Mouse (Mus musculus): ENCODE results near the gene Krt81. TPM values are rescaled to one million over a fixed set of nuclear protein-coding genes. Genes with fewer than 3 reads are reported as not detected.
A peak's percentile ranks its signal among the peaks of the same experiment; 100 is the strongest.

Gene Krt81
- polyA plus RNA-seq, 1 experiment from 2014 or later, result not detected

DNA sequence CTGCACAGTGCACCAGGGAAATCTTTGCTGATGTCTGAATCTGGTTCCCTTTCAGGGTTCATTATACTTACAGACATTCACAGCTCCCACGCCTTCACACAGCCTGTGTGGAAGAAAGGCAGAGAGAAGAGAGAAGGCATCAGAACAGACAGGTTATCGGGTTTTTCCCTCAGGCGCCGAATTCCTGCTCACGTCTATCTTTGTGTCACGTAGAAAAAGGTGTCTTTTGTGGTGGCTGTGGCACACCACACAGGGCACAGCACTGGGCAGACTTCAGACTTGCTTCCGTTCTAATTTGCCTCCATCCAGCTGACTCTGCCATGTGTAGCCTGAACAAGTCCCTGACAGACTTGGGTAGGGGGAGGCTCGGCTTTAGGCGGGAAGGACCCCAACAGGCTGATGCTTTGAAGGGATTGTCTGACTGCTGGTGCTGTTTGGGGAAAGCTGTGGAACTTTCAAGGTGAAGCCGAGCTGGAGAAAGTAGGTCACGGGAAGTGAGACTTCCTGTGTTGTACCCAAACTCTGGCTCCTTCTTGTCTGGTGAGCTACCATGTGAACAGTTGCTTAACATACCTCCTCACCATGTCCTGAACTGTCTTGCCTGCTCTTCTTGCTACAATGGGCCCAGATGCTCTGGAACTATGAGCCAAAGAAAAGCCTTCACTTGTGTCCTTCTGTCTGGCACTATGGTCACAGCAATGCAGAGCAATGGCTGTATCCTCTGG lies 22.5 kb upstream of the Krt81 start:
- Histone ChIP-seq H3K27ac (replicated peaks; ENCODE audit: low read depth, low read length) (no peak overlapping the region), H3K4me3 (replicated peaks; ENCODE audit: low read depth, low read length) (no peak overlapping the region), H3K4me2 (ENCODE audit: low read length) (no peak overlapping the region), H3K36me3 (ENCODE audit: control insufficient read depth, insufficient read depth, low read length) (no peaks in the 10 kb centered on the region), H3K9ac (replicated peaks; ENCODE audit: low read length) (no peak overlapping the region), H3K9me3 (ENCODE audit: control insufficient read depth, low read length) (no peaks in the 10 kb centered on the region), H3K27me3 (ENCODE audit: control insufficient read depth, insufficient read depth, low read length) (no peaks in the 10 kb centered on the region), H3K4me1 (ENCODE audit: control insufficient read depth, insufficient read depth, low read length) (no peaks in the 10 kb centered on the region)
- no peak for ATAC-seq (ENCODE audit: low FRiP score, low TSS enrichment)
- peak; percentile 7 for DNase-seq
- 84% methylated on average over 11 of the region's 11 CpGs for WGBS

DNA sequence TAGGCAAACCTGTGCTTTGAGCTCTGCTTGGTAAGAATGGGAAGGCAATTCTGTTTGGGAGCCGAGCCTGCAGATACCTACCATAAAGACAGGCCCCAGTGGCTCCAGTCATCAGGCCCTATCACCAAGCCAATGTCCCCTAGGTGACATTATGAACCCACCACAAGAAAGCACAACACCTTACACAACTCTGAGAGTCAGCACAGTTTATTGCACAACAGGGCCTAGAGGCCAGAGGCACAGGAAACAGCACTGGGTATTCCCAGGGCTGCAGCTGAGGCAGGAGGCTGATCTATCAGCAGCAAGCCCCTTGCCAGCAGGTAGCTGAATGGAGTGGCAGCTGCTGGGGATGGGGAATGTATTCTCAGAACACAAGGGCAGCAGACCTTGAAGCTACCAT lies 21.4 kb upstream of the Krt81 start:
- Histone ChIP-seq H3K9me3 (ENCODE audit: control insufficient read depth, low read length) (no peaks in the 10 kb centered on the region), H3K4me3 (replicated peaks; ENCODE audit: low read depth, low read length) (no peak overlapping the region), H3K4me2 (ENCODE audit: low read length) (no peak overlapping the region), H3K27me3 (ENCODE audit: control insufficient read depth, insufficient read depth, low read length) (no peaks in the 10 kb centered on the region), H3K4me1 (ENCODE audit: control insufficient read depth, insufficient read depth, low read length) (no peaks in the 10 kb centered on the region), H3K27ac (replicated peaks; ENCODE audit: low read depth, low read length) (no peak overlapping the region), H3K9ac (replicated peaks; ENCODE audit: low read length) (no peak overlapping the region), H3K36me3 (ENCODE audit: control insufficient read depth, insufficient read depth, low read length) (no peaks in the 10 kb centered on the region)
- ATAC-seq (ENCODE audit: low FRiP score, low TSS enrichment) (no peak), DNase-seq (no peak)
- 100% methylated on average over 1 of the region's 1 CpGs for WGBS

DNA sequence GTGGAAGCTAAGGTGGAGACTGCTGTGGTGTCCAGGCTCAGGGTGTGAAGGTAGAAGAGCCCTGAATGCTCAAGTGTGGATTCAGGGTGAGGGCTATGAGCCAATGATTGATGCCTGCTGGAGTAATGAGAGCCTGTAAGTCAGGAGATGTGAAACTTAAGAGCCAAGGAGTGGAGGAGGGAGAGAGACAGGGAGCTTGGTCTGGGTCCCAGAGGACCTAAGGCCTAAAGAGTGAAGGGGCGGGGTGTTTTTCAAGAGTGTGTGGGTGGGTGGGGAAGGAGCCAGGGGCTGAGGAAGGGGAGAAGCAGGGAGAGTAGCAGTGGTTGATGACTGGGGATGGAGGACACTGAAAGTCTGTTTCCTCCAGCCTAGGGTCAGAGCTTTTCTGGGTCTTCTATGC lies 20.1 kb upstream of the Krt81 start:
- H3K27me3 ChIP-seq (ENCODE audit: control insufficient read depth, insufficient read depth, low read length), result no peaks in the 10 kb centered on the region; the same call in 1 of the 2 replicates
- no peak overlapping the region for H3K4me3 ChIP-seq (replicated peaks; ENCODE audit: low read depth, low read length)
- no peak for ATAC-seq (ENCODE audit: low FRiP score, low TSS enrichment)
- H3K4me2 ChIP-seq (ENCODE audit: low read length), result no peak overlapping the region
- H3K4me1 ChIP-seq (ENCODE audit: control insufficient read depth, insufficient read depth, low read length), result peaks cover 12% of the 10 kb centered on the region
- WGBS, result 81% methylated on average over 1 of the region's 1 CpGs
- H3K27ac ChIP-seq (replicated peaks; ENCODE audit: low read depth, low read length), result no peak overlapping the region
- no peaks in the 10 kb centered on the region for H3K36me3 ChIP-seq (ENCODE audit: control insufficient read depth, insufficient read depth, low read length)
- H3K9ac ChIP-seq (replicated peaks; ENCODE audit: low read length), result no peak overlapping the region
- H3K9me3 ChIP-seq (ENCODE audit: control insufficient read depth, low read length), result no peaks in the 10 kb centered on the region
- DNase-seq, result no peak

DNA sequence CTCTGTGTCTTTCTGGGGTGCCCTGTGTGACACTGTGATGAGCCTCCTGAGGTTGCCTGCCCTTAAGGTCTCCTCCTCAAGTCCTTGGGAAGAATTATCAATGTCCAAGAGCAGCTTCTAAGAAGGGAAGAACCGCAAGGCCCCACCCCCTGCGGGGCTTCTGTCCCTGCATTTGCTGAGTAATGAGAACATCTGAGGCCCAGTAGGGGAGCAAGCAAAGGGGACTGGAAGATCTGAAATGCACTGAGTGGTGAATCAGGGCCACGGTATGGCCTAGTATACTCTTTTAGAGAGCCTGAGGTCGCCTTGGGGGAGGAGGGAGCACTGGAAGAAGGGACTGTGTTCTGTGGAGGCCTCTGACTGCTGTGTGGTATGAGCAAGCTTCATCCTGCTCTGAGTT lies 18.5 kb upstream of the Krt81 start:
- no peaks in the 10 kb centered on the region; the same call in 1 of the 2 replicates for H3K27me3 ChIP-seq (ENCODE audit: control insufficient read depth, insufficient read depth, low read length)
- no peak overlapping the region for H3K27ac ChIP-seq (replicated peaks; ENCODE audit: low read depth, low read length)
- ATAC-seq (ENCODE audit: low FRiP score, low TSS enrichment) (no peak), DNase-seq (no peak)
- no peak overlapping the region for H3K4me3 ChIP-seq (replicated peaks; ENCODE audit: low read depth, low read length)
- no peaks in the 10 kb centered on the region for H3K36me3 ChIP-seq (ENCODE audit: control insufficient read depth, insufficient read depth, low read length)
- peaks cover 12% of the 10 kb centered on the region for H3K4me1 ChIP-seq (ENCODE audit: control insufficient read depth, insufficient read depth, low read length)
- H3K9ac ChIP-seq (replicated peaks; ENCODE audit: low read length), result no peak overlapping the region
- H3K9me3 ChIP-seq (ENCODE audit: control insufficient read depth, low read length), result no peaks in the 10 kb centered on the region
- 40% methylated on average over 4 of the region's 4 CpGs for WGBS
- no peak overlapping the region for H3K4me2 ChIP-seq (ENCODE audit: low read length)

DNA sequence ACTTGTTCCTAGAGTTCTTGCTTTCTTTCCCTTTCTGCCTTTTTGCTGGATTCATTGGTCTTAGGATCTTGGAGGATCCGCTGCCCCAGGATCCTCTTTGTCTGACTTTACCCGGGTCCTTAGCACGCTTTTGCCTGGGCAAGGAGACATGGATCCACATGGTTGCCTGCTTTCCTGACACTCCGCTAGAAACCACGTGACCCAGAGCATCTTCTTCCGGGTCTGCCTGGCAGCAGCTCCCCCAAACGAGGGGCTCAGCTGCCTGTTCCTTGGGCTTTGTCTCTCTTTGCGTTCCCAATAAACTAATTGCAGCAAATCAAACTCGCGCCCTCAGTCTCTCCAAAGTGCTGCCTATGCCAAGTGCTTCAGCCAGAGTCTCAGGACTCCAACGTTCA lies 16.1 kb upstream of the Krt81 start:
- Histone ChIP-seq H3K27me3 (ENCODE audit: control insufficient read depth, insufficient read depth, low read length) (no peaks in the 10 kb centered on the region; the same call in 1 of the 2 replicates), H3K9ac (replicated peaks; ENCODE audit: low read length) (peak overlapping the region; percentile 37; the same call in 1 of the 2 replicates), H3K4me3 (replicated peaks; ENCODE audit: low read depth, low read length) (peak overlapping the region; percentile 26), H3K4me1 (ENCODE audit: control insufficient read depth, insufficient read depth, low read length) (peaks cover 12% of the 10 kb centered on the region), H3K36me3 (ENCODE audit: control insufficient read depth, insufficient read depth, low read length) (no peaks in the 10 kb centered on the region), H3K9me3 (ENCODE audit: control insufficient read depth, low read length) (no peaks in the 10 kb centered on the region), H3K4me2 (ENCODE audit: low read length) (peak overlapping the region; percentile 68), H3K27ac (replicated peaks; ENCODE audit: low read depth, low read length) (no peak overlapping the region)
- ATAC-seq (ENCODE audit: low FRiP score, low TSS enrichment) (no peak), DNase-seq (peak; percentile 61)
- WGBS, result 32% methylated on average over 11 of the region's 11 CpGs

DNA sequence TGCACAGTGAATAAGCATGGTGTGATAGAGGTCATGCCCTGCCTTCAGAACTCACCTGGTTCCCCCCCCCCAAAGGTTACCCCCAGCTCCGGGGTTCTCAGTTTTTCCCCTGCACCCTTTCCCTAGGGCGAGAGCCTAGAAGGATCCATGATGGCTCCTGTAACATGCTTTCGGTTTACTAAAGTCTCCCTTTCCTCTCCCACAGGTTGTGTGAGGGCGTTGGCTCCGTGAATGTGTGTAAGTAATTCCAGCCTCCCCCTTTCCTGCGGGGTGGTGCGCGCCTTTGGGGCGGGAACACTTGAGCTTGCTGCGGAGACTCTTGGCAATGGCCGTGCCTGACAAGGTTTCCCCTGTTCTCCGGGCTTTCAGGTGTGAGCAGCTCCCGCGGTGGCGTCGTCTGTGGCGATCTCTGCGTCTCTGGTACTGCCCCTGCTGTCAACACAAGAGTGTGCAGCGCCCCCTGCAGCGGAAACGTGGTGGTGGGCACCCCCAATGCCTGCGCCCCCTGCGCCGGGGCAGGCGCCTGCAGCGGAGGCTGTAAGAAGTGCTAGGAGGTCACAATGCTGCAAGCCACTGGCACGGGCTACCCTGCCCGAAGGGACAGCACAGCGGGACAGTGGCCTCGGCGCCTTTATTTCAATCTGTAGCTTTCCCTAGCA lies 15.6 kb upstream of the Krt81 start:
- Histone ChIP-seq H3K4me1 (ENCODE audit: control insufficient read depth, insufficient read depth, low read length) (peaks cover 12% of the 10 kb centered on the region), H3K9ac (replicated peaks; ENCODE audit: low read length) (peak overlapping the region; percentile 37; the same call in 1 of the 2 replicates), H3K27ac (replicated peaks; ENCODE audit: low read depth, low read length) (no peak overlapping the region), H3K36me3 (ENCODE audit: control insufficient read depth, insufficient read depth, low read length) (no peaks in the 10 kb centered on the region), H3K4me3 (replicated peaks; ENCODE audit: low read depth, low read length) (peak overlapping the region; percentile 26), H3K4me2 (ENCODE audit: low read length) (peak overlapping the region; percentile 68), H3K9me3 (ENCODE audit: control insufficient read depth, low read length) (no peaks in the 10 kb centered on the region), H3K27me3 (ENCODE audit: control insufficient read depth, insufficient read depth, low read length) (no peaks in the 10 kb centered on the region; the same call in 1 of the 2 replicates)
- DNase-seq, result peak; percentile 73
- no peak for ATAC-seq (ENCODE audit: low FRiP score, low TSS enrichment)
- WGBS, result 10% methylated on average over 31 of the region's 31 CpGs

DNA sequence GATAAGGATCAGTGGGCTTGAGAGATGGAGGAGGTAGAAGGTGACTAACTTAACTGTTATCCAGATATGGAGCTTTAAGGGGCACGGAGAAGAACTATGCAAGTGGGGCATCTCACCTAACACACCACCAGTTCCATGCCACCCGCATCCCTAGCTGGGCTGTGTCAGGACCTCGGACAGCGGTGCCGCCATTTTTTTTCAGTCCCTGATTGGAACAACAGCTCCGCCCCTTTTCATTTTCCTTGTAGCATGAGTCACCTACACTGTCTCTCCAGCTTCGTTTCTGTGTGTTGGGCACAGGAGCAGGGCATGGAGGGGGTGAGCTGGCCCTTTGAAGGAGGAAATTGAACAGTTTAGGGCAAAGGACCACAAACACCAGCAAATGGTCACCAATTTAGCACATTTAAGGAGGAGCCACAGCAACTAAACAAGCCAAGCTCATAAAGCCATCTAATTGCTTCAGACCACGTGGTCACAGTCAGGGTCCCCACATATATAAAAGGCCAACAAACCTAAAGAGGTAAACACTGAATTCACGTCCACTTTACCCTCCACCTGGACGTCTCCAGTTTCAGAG lies 9.5 kb upstream of the Krt81 start, which contains the start of gene Krt86:
Gene Krt86 (plus strand): TSS at position 527 of the 577 bp plus-strand sequence.
- Histone ChIP-seq H3K27me3 (ENCODE audit: control insufficient read depth, insufficient read depth, low read length) (no peaks in the 10 kb centered on the region), H3K4me2 (ENCODE audit: low read length) (no peak within 1 kb of the TSS), H3K36me3 (ENCODE audit: control insufficient read depth, insufficient read depth, low read length) (no peaks in the 10 kb centered on the region), H3K4me1 (ENCODE audit: control insufficient read depth, insufficient read depth, low read length) (no peaks in the 10 kb centered on the region), H3K4me3 (replicated peaks; ENCODE audit: low read depth, low read length) (no peak within 1 kb of the TSS), H3K9ac (replicated peaks; ENCODE audit: low read length) (no peak within 1 kb of the TSS), H3K9me3 (ENCODE audit: control insufficient read depth, low read length) (no peaks in the 10 kb centered on the region), H3K27ac (replicated peaks; ENCODE audit: low read depth, low read length) (no peak within 1 kb of the TSS)
- ATAC-seq (ENCODE audit: low FRiP score, low TSS enrichment) (no peak), DNase-seq (no peak)
- 39% methylated on average over 10 of the region's 10 CpGs for WGBS

DNA sequence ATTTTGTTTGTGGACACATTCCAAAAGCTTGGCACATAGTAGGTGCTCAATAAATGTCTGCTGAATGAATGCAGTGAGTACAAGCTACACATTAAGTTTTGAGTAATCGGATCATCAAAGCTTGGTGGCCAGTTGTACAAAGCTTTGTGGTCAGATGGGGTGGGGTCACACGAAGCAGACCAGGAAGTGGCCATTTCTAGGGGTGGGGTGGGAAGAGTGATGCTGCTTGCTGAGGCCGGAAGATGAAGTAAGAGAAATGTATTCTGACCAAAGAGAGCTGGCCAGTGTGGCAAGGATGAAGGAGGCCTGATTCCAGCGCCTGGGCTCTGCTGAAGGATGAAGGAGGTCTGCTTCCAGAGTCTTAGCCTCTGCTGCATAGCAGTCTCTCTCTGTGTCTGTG lies 5.5 kb upstream of the Krt81 start:
- WGBS, result 89% methylated on average over 4 of the region's 4 CpGs
- no peak for ATAC-seq (ENCODE audit: low FRiP score, low TSS enrichment)
- H3K4me2 ChIP-seq (ENCODE audit: low read length), result no peak overlapping the region
- no peak overlapping the region for H3K4me3 ChIP-seq (replicated peaks; ENCODE audit: low read depth, low read length)
- no peaks in the 10 kb centered on the region for H3K9me3 ChIP-seq (ENCODE audit: control insufficient read depth, low read length)
- H3K36me3 ChIP-seq (ENCODE audit: control insufficient read depth, insufficient read depth, low read length), result no peaks in the 10 kb centered on the region
- no peak for DNase-seq
- H3K9ac ChIP-seq (replicated peaks; ENCODE audit: low read length), result no peak overlapping the region
- no peaks in the 10 kb centered on the region for H3K27me3 ChIP-seq (ENCODE audit: control insufficient read depth, insufficient read depth, low read length)
- no peaks in the 10 kb centered on the region for H3K4me1 ChIP-seq (ENCODE audit: control insufficient read depth, insufficient read depth, low read length)
- H3K27ac ChIP-seq (replicated peaks; ENCODE audit: low read depth, low read length), result no peak overlapping the region
